Mouse (Mus musculus): ENCODE data around the gene Arfgap2.
A peak's percentile ranks its signal among the peaks of the same experiment; 100 is the strongest.

Arfgap2 gene

DNA sequence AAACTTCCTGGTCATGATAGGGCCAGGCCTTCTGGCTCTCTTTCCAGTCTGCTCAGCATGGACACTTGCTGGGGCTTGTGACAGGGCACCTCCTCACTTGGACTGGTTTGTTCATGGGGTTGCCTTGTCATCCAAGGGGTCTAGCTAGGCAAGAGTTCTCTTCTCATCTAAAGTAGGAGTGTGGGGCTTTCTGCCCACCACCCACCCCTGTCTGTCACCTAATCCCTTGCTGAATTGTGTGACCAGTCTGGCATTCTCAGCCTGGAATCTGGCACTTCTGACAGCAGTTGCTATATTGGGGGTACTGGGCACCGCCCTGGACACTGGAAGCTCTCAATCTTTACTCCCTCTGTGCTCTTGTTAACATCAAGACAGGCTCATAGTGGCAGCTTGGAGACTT, 5.3 kb upstream of the Arfgap2 start:
- DNase-seq (ENCODE audit: low spot score in 2 of 2) = no peak

DNA sequence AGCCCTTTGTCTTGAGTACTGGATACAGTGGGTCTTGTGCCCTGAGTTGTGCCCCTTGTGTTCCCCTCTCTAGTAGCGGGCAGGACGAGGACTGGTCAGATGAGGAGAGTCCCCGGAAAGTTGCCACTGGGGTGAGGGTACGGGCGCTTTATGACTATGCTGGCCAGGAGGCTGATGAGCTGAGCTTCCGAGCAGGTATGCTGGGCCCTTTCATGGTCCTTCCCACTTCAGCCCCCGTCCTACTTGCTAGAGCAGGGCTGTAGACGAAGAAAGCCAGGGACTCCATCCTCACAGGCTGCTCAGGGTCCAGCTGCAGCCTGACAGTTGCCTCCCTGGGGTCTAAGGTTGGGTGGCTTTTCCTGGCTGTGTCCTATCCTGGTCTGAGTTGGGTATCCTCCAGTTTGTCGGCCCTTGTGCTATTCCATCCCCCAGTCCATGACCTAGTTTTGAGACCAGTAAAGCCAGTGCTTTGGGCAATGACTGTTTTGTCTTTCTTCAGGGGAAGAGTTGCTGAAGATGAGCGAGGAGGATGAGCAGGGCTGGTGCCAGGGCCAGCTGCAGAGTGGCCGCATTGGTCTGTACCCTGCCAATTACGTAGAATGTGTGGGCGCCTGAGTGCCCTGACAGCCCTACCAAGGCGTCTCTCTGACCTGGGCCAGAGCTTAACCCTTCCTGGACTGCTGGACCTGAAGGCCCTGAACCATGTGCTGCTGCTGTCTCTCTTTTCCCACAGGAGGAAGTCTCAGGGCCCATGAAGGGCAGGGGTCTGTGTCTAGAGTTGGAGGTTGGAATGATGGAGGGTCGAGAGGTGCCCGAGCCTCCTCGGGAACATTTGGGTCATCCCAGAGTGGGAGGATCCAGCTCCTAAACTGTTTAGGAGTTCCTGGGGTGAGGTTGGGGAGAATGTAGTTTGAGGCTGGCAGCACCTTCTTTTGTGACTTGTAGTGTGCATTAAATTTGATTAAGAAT, 798 bp upstream of the Arfgap2 start:
- no peak for DNase-seq (ENCODE audit: low spot score in 2 of 2)

DNA sequence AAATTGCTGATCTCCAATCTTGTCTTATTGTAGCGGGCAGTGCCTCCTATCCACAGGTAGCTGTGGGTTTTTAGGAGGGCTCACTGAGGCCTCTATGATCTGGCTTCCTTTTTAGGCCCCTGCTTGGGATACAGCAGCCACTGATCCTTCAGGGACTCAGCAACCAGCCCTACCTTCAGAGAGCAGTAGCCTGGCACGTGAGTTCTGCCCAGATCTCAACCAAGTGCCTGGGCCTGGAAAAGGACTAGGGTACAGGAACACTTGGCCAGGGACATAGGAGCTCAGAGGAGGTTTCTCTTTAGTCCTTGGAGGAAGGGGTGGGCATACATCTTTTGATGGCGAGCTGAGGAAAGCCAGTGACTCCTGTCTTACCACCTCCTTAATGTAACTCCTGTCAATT, 3.3 kb downstream of the Arfgap2 start:
- DNase-seq (ENCODE audit: low spot score in 2 of 2) = no peak

GRCm38 (mm10) chr2:91268706-91269105, 3.9 kb downstream of the Arfgap2 start:
- DNase-seq (ENCODE audit: low spot score in 2 of 2) = no peak

GRCm38 (mm10) chr2:91269687-91270133, 4.9 kb downstream of the Arfgap2 start:
- no peak for DNase-seq (ENCODE audit: low spot score in 2 of 2)

DNA sequence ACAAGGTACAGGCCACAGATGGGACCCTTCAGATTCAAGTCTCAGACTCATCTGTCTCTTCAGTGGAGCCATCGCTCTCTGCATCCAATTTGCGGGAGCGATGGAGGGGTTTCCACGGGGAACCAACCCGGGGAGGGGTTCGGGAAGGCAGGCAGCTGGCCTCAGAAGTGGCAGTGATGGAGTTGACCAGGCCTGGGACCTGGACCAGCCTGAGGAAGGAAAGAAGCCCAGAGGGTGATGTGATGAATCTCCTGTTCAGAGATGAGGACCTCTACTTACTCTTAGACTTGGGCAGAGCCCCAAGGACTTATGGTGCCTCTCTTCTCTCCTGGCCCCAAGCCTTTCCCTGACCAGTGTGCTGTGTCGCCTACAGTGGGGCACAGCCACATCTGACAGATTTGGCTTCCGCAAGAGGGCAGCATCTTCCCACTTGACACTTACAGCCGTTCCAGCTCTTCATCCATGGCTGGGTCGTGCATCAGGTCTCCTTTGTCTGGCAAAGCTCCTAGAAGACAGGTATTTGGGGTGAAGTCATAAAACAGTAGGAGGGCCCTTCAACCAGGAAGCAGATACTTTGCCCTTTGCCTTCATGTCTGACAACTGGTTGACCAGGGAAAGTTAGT, 14.1 kb downstream of the Arfgap2 start:
- DNase-seq (ENCODE audit: low spot score in 2 of 2) = no peak

- DNase-seq (ENCODE audit: low spot score in 2 of 2) = no peak
Observed at GRCm38 (mm10) chr2:91279372-91279755, 14.6 kb downstream of the Arfgap2 start.

- no peak for DNase-seq (ENCODE audit: low spot score in 2 of 2)
Observed at GRCm38 (mm10) chr2:91281366-91281765, 16.6 kb downstream of the Arfgap2 start.

GRCm38 (mm10) chr2:91283972-91284371, 19.2 kb downstream of the Arfgap2 start:
- no peak for DNase-seq (ENCODE audit: low spot score in 2 of 2)

DNA sequence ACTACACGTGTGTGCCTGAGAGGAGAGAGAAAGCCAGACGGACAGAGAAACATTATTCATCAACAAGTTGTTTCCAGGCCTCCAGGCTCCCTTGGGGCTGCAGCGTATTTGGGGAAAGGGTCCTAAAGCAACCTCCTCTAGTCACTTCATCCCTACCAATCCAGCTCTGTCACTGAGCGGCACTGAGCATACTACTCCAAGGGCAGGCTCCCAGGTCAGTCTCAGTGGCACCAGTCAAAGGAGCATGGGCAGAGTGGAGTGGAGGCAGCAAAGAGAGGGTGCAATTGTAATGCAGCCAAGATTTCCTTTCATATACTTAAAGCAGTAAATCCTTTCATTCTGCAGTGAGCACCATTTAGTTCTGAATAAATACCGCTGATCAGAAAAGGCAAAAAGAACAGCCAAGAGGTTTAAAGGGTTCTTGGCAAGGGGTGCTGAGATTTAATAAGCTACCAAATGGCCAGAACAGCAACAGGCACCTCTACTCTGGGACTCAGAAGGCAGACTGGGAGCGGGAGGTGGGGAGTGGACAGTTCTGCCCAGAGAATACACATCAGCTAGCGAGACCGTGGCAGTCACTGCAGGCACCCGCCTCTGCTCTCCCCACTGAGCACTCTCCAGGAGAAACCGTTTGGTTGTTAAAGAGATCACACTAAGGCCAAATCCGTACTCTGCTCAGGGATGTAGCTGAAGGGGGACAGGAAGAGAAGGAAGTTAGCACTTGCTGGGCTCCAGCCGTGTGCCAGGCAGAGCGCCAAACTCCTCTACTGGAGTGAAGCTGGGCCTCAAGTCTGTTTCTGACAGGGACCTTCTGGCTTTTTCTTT, 19.8 kb downstream of the Arfgap2 start:
- DNase-seq (ENCODE audit: low spot score in 2 of 2) = no peak

- peak in 1 of 2 experiments; percentile 33 for DNase-seq (ENCODE audit: low spot score in 2 of 2)
Observed at GRCm38 (mm10) chr2:91285885-91286505, 21.2 kb downstream of the Arfgap2 start.

GRCm38 (mm10) chr2:91287563-91287962, 22.8 kb downstream of the Arfgap2 start:
- DNase-seq (ENCODE audit: low spot score in 2 of 2) = no peak

GRCm38 (mm10) chr2:91291197-91292007, 26.6 kb downstream of the Arfgap2 start:
- no peak for DNase-seq (ENCODE audit: low spot score in 2 of 2)

DNA sequence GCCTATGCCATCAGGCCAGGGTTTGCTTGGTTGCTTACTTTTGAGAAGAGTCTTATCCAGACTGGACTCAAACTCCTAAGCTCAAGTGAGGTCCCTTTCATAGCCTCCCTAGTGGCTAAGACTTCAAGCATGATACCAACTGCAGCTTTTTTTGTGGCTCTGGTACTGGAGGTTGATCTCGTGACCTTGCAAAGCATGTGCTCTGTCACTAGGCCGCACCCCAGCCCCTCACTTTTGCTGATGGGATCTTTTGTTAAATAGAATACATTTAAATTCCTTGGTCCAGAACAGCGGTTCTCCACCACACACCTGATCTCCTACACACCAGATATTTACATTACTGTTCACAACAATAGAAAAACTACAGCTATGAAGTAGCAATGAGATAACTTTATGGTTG, 29.5 kb downstream of the Arfgap2 start:
- DNase-seq (ENCODE audit: low spot score in 2 of 2) = no peak

- DNase-seq (ENCODE audit: low spot score in 2 of 2) = no peak
Observed at GRCm38 (mm10) chr2:91295895-91296294, 31.1 kb downstream of the Arfgap2 start.

DNA sequence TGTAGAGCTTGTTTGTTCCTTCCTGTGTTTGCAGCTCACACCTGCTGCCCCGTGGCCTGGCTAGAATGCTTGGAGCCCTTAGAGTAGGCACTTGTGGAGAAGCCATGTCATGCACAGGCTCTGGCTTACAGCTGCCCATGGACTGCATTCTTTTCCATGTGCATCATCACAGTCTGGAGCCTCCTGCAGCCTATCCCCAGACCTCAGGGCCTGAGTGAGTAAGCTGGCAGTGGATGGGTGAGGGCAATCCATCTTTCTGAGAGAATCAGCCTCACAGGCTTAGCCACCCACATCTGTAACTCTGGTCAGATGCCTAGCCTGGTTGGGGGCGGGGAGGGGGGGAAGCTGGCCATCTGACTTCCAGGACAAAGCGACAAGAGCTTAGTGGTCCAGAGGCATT, 34.4 kb downstream of the Arfgap2 start:
- no peak for DNase-seq (ENCODE audit: low spot score in 2 of 2)

DNA sequence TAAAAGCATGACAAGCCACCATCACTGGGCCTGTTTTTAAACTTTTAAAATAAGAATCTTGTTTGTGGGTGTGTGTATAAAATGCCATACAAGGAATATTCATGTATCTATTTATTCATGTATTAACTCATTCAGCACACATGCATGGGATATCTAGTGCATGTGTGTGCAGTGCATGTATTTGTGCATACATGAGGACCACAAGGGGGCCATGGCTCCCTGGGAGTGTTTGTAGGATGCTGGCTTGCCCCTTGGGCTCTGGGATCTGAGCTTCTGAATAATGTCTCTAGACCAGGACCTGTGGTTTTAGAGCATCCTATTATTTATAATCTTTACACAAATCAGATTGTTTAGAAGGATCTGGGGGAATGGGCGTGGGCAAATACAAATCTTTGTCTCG, 36.0 kb downstream of the Arfgap2 start:
- no peak for DNase-seq (ENCODE audit: low spot score in 2 of 2)

DNA sequence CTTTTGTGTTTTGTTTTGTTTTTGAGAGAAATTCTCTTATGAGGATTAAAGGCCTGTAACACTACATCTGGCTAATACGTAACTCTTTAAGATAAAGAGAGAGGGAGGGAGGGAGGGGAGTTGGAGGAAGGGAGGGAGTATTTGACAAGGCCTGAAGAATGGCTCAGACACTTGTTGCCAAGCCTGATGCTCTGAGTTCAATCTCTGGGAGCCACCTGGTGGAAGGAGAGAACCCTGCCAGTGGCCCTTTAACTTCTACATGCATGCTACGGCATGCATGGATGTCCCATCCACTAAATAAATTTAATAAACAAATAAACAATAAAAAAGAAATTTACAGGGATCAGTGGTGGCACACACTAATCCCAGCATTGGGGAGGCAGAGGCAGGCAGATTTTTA, 37.1 kb downstream of the Arfgap2 start:
- no peak for DNase-seq (ENCODE audit: low spot score in 2 of 2)

- DNase-seq (ENCODE audit: low spot score in 2 of 2) = no peak
Observed at GRCm38 (mm10) chr2:91302845-91303244, 38.1 kb downstream of the Arfgap2 start.

- no peak for DNase-seq (ENCODE audit: low spot score in 2 of 2)
Observed at GRCm38 (mm10) chr2:91305926-91306325, 41.2 kb downstream of the Arfgap2 start.

GRCm38 (mm10) chr2:91306589-91306988, 41.8 kb downstream of the Arfgap2 start:
- DNase-seq (ENCODE audit: low spot score in 2 of 2) = no peak

Measured in natural killer cell, adult 2 months (primary cell).